Mouse (Mus musculus): Measurements from ENCODE around the gene Gabbr2. TPM values are rescaled to one million over a fixed set of nuclear protein-coding genes. Genes with fewer than 3 reads are reported as not detected.

The Gabbr2 gene
- polyA plus RNA-seq, 1 experiment from 2014 or later, result 3.0 TPM

DNA sequence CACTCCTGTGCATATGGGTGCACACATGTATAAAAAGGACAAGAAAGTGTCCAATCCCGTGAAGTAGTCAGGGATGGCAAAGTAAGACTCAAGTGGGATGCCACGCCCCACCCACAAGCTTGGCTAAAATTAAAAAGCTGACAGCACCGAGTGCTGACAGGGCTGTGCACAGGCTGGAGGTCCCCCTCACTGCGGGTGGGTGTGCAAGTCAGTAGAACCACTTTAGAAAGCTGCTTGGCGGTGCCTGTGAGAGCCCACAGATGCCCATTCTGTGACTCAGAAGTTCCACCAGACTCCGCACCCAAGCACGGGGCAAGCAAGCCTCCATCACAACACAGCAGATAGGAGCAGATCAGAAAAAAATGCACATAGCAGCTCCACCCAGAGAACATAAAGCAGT is 197.1 kb downstream of the Gabbr2 start:
- H3K27me3 ChIP-seq (replicated peaks), result no peaks in the 10 kb centered on the region
- no peaks in the 10 kb centered on the region for H3K9me3 ChIP-seq
- WGBS, result 91% methylated on average over 7 of the region's 7 CpGs
- no peaks in the 10 kb centered on the region for H3K36me3 ChIP-seq
- no peak overlapping the region for H3K9ac ChIP-seq
- no peak for ATAC-seq (ENCODE audit: low FRiP score, low read depth)
- H3K27ac ChIP-seq, result no peak overlapping the region
- no peak overlapping the region for H3K4me3 ChIP-seq
- no peak overlapping the region for H3K4me2 ChIP-seq (replicated peaks)
- H3K4me1 ChIP-seq, result peaks cover 6% of the 10 kb centered on the region; the same call in 1 of the 2 replicates

DNA sequence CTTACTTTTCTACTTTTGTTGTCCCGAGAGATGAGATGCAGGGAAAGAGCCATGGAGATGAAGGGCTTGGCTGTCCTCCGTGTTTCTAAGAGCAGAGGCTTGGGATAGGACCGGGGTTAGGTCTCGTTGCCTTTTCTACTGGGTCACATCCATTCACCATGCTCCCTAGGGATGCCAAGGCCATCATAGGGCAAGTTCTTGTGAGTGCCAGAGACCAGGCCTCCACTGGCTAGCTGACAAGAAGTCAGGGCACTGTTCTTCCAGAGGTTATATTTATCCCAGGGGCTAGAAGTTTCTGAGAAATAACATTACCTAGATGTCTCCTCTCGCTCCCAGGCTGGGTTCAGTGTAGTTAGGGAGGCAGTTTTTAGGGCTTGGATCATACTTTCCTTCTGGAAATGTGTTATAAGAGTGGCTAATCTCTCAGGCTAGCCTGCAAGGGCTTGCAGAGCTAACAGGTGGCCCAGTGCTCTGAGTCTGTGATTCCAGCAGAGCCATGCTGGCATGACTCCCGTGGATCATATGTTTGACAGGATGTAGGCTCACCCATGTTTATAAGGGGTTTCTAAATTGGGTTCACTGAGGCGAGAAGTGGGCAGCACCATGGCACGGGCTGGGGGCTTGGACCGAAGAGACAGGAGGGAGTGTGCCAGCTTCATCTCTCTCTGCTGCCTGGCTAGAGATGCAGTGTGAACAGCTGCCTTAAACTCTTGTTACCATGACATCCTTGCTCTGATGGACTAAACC is 199.2 kb downstream of the Gabbr2 start:
- H3K36me3 ChIP-seq, result no peaks in the 10 kb centered on the region
- no peak overlapping the region for H3K27ac ChIP-seq
- 89% methylated on average over 9 of the region's 9 CpGs for WGBS
- peaks cover 6% of the 10 kb centered on the region; the same call in 1 of the 2 replicates for H3K4me1 ChIP-seq
- no peak overlapping the region for H3K4me2 ChIP-seq (replicated peaks)
- no peak for ATAC-seq (ENCODE audit: low FRiP score, low read depth)
- no peak overlapping the region for H3K9ac ChIP-seq
- no peak overlapping the region for H3K4me3 ChIP-seq
- no peaks in the 10 kb centered on the region for H3K27me3 ChIP-seq (replicated peaks)
- H3K9me3 ChIP-seq, result no peaks in the 10 kb centered on the region

GRCm38 (mm10) chr4:46791268-46791951 is 200.3 kb downstream of the Gabbr2 start:
- Histone ChIP-seq H3K9ac (no peak overlapping the region), H3K4me3 (no peak overlapping the region), H3K36me3 (no peaks in the 10 kb centered on the region), H3K27me3 (replicated peaks) (no peaks in the 10 kb centered on the region), H3K4me2 (replicated peaks) (no peak overlapping the region), H3K27ac (no peak overlapping the region), H3K9me3 (no peaks in the 10 kb centered on the region), H3K4me1 (peaks cover 6% of the 10 kb centered on the region; the same call in 1 of the 2 replicates)
- WGBS, result 87% methylated on average over 14 of the region's 14 CpGs
- ATAC-seq (ENCODE audit: low FRiP score, low read depth), result no peak

DNA sequence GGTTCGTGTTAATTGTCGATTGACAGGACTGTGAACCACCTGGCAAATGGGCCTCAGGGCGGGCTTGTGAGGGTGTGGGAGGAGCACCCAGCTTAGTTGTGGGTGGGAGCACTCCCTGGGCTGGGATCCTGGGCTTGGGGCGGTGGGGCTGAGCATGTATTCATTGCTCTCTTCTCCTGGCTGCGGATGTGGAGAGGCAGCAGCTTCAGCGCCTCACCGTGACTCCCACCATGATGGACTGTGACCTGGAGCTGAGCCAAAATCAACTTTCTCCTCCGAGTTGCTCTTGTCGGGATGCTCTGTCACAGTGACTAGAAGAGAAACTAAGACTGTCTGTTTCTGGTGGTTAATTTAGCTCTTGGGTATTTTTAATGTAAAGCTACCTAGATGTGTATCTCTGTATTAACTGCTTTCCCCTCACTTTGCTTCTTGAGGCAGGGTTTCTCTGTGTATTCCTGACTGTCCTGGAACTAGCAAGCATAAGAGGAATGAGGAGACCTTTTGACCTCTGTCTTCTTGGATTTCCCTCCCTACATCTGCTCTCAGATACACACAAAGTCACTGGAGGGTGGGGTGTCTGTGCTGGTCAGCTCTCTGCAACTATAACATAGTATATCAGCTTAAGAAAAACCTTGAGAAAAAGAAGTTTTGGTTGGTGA is 200.9 kb downstream of the Gabbr2 start:
- H3K9ac ChIP-seq, result no peak overlapping the region
- H3K27me3 ChIP-seq (replicated peaks), result no peaks in the 10 kb centered on the region
- 60% methylated on average over 9 of the region's 9 CpGs for whole genome bisulfite sequencing
- H3K4me3 ChIP-seq, result no peak overlapping the region
- no peak for ATAC-seq (ENCODE audit: low FRiP score, low read depth)
- H3K4me1 ChIP-seq, result peaks cover 6% of the 10 kb centered on the region; the same call in 1 of the 2 replicates
- H3K9me3 ChIP-seq, result no peaks in the 10 kb centered on the region
- no peak overlapping the region for H3K4me2 ChIP-seq (replicated peaks)
- H3K27ac ChIP-seq, result no peak overlapping the region
- H3K36me3 ChIP-seq, result no peaks in the 10 kb centered on the region

GRCm38 (mm10) chr4:46784430-46785049 is 207.1 kb downstream of the Gabbr2 start:
- H3K4me1 ChIP-seq, result no peaks in the 10 kb centered on the region
- H3K27ac ChIP-seq, result no peak overlapping the region
- H3K9ac ChIP-seq, result no peak overlapping the region
- 90% methylated on average over 14 of the region's 14 CpGs for WGBS
- H3K27me3 ChIP-seq (replicated peaks), result no peaks in the 10 kb centered on the region
- H3K4me3 ChIP-seq, result no peak overlapping the region
- ATAC-seq (ENCODE audit: low FRiP score, low read depth), result no peak
- no peaks in the 10 kb centered on the region for H3K9me3 ChIP-seq
- no peaks in the 10 kb centered on the region for H3K36me3 ChIP-seq
- H3K4me2 ChIP-seq (replicated peaks), result no peak overlapping the region

DNA sequence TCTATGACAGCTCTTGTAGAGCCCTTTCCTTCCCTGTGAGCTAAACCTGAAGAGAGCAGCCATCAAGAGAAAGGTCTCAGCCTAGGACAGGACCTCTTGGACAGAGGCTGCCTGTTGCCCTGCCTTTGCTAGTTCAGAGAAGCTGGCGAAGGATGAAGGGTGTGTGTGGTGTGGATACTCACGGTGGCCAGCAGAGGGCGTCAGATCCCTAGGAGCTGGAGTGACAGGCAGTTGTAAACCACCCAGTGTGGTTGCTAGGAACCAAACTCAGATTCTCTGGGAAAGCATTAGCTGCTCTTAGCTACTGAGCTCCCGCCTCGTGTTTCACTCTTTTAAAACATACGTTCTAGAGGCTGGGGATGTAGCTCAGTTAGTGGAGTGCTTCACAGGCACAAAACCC is 210.6 kb downstream of the Gabbr2 start:
- H3K27ac ChIP-seq, result no peak overlapping the region
- peaks cover 4% of the 10 kb centered on the region; the same call in 1 of the 2 replicates for H3K9me3 ChIP-seq
- WGBS, result 58% methylated on average over 6 of the region's 6 CpGs
- no peak overlapping the region for H3K4me3 ChIP-seq
- no peaks in the 10 kb centered on the region for H3K36me3 ChIP-seq
- H3K27me3 ChIP-seq (replicated peaks), result no peaks in the 10 kb centered on the region
- no peak for ATAC-seq (ENCODE audit: low FRiP score, low read depth)
- H3K4me1 ChIP-seq, result no peaks in the 10 kb centered on the region
- no peak overlapping the region for H3K4me2 ChIP-seq (replicated peaks)
- H3K9ac ChIP-seq, result no peak overlapping the region

DNA sequence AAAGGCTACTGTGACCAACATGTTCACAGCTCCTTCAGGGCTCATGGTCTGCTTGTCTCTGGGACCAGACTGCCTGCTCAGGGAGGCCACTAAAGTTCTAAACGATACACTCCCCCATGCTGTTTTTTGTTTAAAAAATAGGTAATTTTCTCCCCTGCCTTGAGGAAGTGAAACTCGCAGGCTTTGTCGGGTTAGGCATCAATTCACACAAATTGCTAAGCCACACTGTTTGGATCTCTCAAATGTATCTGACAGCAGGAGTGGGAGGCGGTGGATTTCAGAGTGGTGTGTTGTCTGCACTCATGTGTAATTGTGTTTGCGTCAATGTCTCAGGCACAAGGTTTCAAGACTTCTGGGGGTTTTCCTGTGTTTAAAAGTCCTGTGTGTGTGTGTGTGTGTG is 215.7 kb downstream of the Gabbr2 start:
- H3K9me3 ChIP-seq, result peaks cover 9% of the 10 kb centered on the region; the same call in 1 of the 2 replicates
- H3K27ac ChIP-seq, result no peak overlapping the region
- H3K9ac ChIP-seq, result no peak overlapping the region
- WGBS, result 89% methylated on average over 5 of the region's 5 CpGs
- H3K4me1 ChIP-seq, result no peaks in the 10 kb centered on the region
- H3K4me3 ChIP-seq, result no peak overlapping the region
- ATAC-seq (ENCODE audit: low FRiP score, low read depth), result no peak
- H3K36me3 ChIP-seq, result no peaks in the 10 kb centered on the region
- H3K27me3 ChIP-seq (replicated peaks), result no peaks in the 10 kb centered on the region
- no peak overlapping the region for H3K4me2 ChIP-seq (replicated peaks)

GRCm38 (mm10) chr4:46774652-46775051 is 217.0 kb downstream of the Gabbr2 start:
- 22% methylated on average over 14 of the region's 14 CpGs for WGBS

GRCm38 (mm10) chr4:46773243-46773642 is 218.4 kb downstream of the Gabbr2 start:
- Histone ChIP-seq H3K9me3 (peaks cover 9% of the 10 kb centered on the region; the same call in 1 of the 2 replicates), H3K27ac (no peak overlapping the region), H3K9ac (no peak overlapping the region), H3K36me3 (no peaks in the 10 kb centered on the region), H3K4me3 (no peak overlapping the region), H3K27me3 (replicated peaks) (no peaks in the 10 kb centered on the region), H3K4me1 (no peaks in the 10 kb centered on the region), H3K4me2 (replicated peaks) (no peak overlapping the region)
- ATAC-seq (ENCODE audit: low FRiP score, low read depth), result no peak
- WGBS, result 87% methylated on average over 3 of the region's 3 CpGs

More at GRCm38 (mm10) chr4:46774652-46775051, 217.0 kb downstream of the Gabbr2 start:
- H3K27ac ChIP-seq, result no peak overlapping the region
- no peaks in the 10 kb centered on the region for H3K4me1 ChIP-seq
- no peak overlapping the region for H3K4me2 ChIP-seq (replicated peaks)
- no peaks in the 10 kb centered on the region for H3K27me3 ChIP-seq (replicated peaks)
- no peak for ATAC-seq (ENCODE audit: low FRiP score, low read depth)
- no peaks in the 10 kb centered on the region for H3K36me3 ChIP-seq
- H3K4me3 ChIP-seq, result no peak overlapping the region
- H3K9me3 ChIP-seq, result peaks cover 9% of the 10 kb centered on the region; the same call in 1 of the 2 replicates
- H3K9ac ChIP-seq, result no peak overlapping the region

GRCm38 (mm10) chr4:46772591-46772990 is 219.1 kb downstream of the Gabbr2 start:
- ATAC-seq (ENCODE audit: low FRiP score, low read depth), result no peak
- WGBS, result 87% methylated on average over 2 of the region's 2 CpGs
- Histone ChIP-seq H3K4me2 (replicated peaks) (no peak overlapping the region), H3K9me3 (0 out of 2 replicates have a peak, but pooled peaks cover 5% of the 10 kb centered on the region), H3K27me3 (replicated peaks) (no peaks in the 10 kb centered on the region), H3K9ac (no peak overlapping the region), H3K27ac (no peak overlapping the region), H3K4me1 (no peaks in the 10 kb centered on the region), H3K4me3 (no peak overlapping the region), H3K36me3 (no peaks in the 10 kb centered on the region)

GRCm38 (mm10) chr4:46771116-46771515 is 220.6 kb downstream of the Gabbr2 start:
- no peak for ATAC-seq (ENCODE audit: low FRiP score, low read depth)

GRCm38 (mm10) chr4:46770635-46771034 is 221.0 kb downstream of the Gabbr2 start:
- Histone ChIP-seq H3K9ac (no peak overlapping the region), H3K9me3 (0 out of 2 replicates have a peak, but pooled peaks cover 5% of the 10 kb centered on the region), H3K36me3 (no peaks in the 10 kb centered on the region), H3K4me3 (no peak overlapping the region), H3K4me1 (no peaks in the 10 kb centered on the region), H3K27ac (no peak overlapping the region), H3K4me2 (replicated peaks) (no peak overlapping the region), H3K27me3 (replicated peaks) (no peaks in the 10 kb centered on the region)
- WGBS, result 95% methylated on average over 2 of the region's 2 CpGs
- ATAC-seq (ENCODE audit: low FRiP score, low read depth), result no peak

More at GRCm38 (mm10) chr4:46771116-46771515, 220.6 kb downstream of the Gabbr2 start:
- H3K9me3 ChIP-seq, result 0 out of 2 replicates have a peak, but pooled peaks cover 5% of the 10 kb centered on the region
- H3K9ac ChIP-seq, result no peak overlapping the region
- H3K4me2 ChIP-seq (replicated peaks), result no peak overlapping the region
- no peaks in the 10 kb centered on the region for H3K36me3 ChIP-seq
- WGBS, result 78% methylated on average over 12 of the region's 12 CpGs
- no peaks in the 10 kb centered on the region for H3K27me3 ChIP-seq (replicated peaks)
- H3K27ac ChIP-seq, result no peak overlapping the region
- no peak overlapping the region for H3K4me3 ChIP-seq
- no peaks in the 10 kb centered on the region for H3K4me1 ChIP-seq

Data from neural tube, embryonic 12.5 days (tissue).